Mouse (Mus musculus): ENCODE data around the gene Tmem177. TPM values are rescaled to one million over a fixed set of nuclear protein-coding genes. Genes with fewer than 3 reads are reported as not detected.

Tmem177 gene
- total and polyA plus RNA-seq, 3 experiments, result 1.4 to 15.7 (median 12.5) TPM

DNA sequence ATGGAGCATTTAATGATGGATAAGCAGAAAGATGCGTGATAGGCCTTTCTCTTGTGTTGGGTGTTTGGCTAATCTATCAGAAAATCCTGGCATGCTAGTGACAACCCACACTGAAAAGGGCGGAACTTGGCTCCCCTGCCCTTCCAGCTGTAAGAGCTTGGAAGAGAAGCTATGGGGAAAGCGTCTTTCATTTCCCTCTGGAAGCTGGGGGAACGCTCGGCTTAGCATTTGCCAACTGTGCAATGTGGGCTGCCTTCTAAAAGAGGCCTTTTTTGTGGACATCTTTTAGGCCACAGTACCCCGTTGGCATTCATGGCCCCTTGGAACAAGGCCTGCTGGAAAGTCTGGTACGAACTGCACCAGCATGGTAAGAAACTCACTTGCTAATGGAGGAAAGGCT, 34.1 kb downstream of the Tmem177 start:
- no peak for TF ChIP-seq GATA1 (IDR thresholded peaks at IDR 0.05; ENCODE audit: borderline replicate concordance, low read length)
- no peak for TF ChIP-seq POLR2AphosphoS5 (IDR thresholded peaks at IDR 0.05; ENCODE audit: insufficient replicate concordance, low read depth, low read length)
- no peak for TF ChIP-seq GATA2 (IDR thresholded peaks at IDR 0.05; ENCODE audit: borderline replicate concordance, low read depth, low read length)
- no peak for TF ChIP-seq CTCF (IDR thresholded peaks at IDR 0.05; ENCODE audit: low read depth, low read length)
- TF ChIP-seq TAL1 (conservative IDR thresholded peaks at IDR 0.05; ENCODE audit: low read depth, low read length), result no peak
- H3K9me3 ChIP-seq (replicated peaks), result no peaks in the 10 kb centered on the region
- peaks cover 3% of the 10 kb centered on the region for H3K27me3 ChIP-seq (ENCODE audit: insufficient read depth, low read length)
- no peak for DNase-seq (ENCODE audit: low spot score)
- H3K4me1 ChIP-seq (ENCODE audit: insufficient read depth, low read depth, low read length), result no peaks in the 10 kb centered on the region; the same call in 1 of the 2 replicates
- H3K36me3 ChIP-seq (replicated peaks), result no peaks in the 10 kb centered on the region
- no peak overlapping the region for H3K4me3 ChIP-seq (ENCODE audit: low read depth, low read length)
- ATAC-seq (ENCODE audit: extremely low read depth, insufficient number of reproducible peaks, low FRiP score, poor library complexity, severe bottlenecking), result no peak

DNA sequence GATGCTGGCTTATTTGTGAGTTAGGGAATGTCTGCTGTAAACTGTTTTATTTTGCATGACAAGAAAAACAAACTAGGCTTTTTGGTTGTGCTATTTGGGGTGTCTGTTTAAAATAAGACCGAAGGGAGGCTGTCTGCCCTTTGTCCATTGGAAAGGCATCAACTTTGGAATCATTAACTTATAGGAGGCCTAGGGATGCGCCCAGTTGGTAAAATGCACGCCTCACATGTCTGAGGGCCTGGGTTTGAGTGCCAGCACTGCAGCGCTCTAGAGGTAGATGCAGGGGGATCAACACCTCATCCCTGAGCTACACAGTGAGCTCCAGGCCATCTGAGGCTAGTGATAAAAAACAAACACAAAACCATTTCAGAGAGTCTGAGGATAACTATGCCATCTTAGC, 35.5 kb downstream of the Tmem177 start:
- Histone ChIP-seq H3K36me3 (replicated peaks) (no peaks in the 10 kb centered on the region), H3K4me1 (ENCODE audit: insufficient read depth, low read depth, low read length) (no peaks in the 10 kb centered on the region; the same call in 1 of the 2 replicates), H3K27me3 (ENCODE audit: insufficient read depth, low read length) (peaks cover 3% of the 10 kb centered on the region), H3K4me3 (ENCODE audit: low read depth, low read length) (no peak overlapping the region), H3K9me3 (replicated peaks) (no peaks in the 10 kb centered on the region)
- no peak for DNase-seq (ENCODE audit: low spot score)
- TF ChIP-seq TAL1 (conservative IDR thresholded peaks at IDR 0.05; ENCODE audit: low read depth, low read length), result no peak
- TF ChIP-seq POLR2AphosphoS5 (IDR thresholded peaks at IDR 0.05; ENCODE audit: insufficient replicate concordance, low read depth, low read length), result no peak
- TF ChIP-seq GATA2 (IDR thresholded peaks at IDR 0.05; ENCODE audit: borderline replicate concordance, low read depth, low read length), result no peak
- TF ChIP-seq CTCF (IDR thresholded peaks at IDR 0.05; ENCODE audit: low read depth, low read length), result no peak
- no peak for TF ChIP-seq GATA1 (IDR thresholded peaks at IDR 0.05; ENCODE audit: borderline replicate concordance, low read length)
- ATAC-seq (ENCODE audit: extremely low read depth, insufficient number of reproducible peaks, low FRiP score, poor library complexity, severe bottlenecking), result no peak

DNA sequence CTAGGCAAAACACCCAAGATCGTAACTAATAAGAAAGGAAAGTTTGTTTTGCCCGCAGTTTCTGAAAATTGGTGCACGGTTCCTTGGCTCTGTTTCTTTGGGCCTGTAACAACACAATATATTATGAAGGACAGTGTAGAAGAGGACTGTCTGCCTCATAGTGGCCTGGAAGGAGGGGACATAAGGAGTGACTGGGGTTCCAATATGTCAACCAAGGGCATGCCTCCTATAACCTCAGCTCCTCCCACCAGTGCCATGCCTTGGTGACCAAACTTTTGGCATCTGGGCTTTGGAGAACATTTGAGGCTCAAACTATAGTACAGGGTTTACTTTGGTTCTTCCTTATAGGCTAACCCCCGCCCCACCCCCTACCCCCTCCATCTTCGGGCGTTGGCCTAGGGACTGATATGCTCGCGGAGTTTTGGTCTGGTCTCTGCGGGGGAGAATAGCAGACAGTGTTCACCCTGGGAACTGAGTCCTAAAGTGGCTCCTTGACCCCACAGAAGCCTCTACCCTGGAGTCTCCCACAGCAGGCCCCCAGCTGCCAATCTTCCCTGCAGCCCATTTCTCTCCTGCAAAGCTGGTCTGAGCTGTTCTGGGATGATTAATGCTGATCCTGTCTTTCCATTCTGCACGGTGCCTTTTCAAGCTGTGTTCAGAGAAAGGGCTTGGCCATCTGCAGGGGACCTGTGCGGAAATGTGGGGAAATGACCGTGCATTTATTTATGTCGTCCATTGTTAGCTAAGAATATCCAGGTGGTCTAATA, 44.4 kb downstream of the Tmem177 start:
- H3K36me3 ChIP-seq (replicated peaks), result no peaks in the 10 kb centered on the region
- H3K4me1 ChIP-seq (ENCODE audit: insufficient read depth, low read depth, low read length), result peaks cover 2% of the 10 kb centered on the region; the same call in 1 of the 2 replicates
- H3K27me3 ChIP-seq (ENCODE audit: insufficient read depth, low read length), result peaks cover 13% of the 10 kb centered on the region
- ATAC-seq (ENCODE audit: extremely low read depth, insufficient number of reproducible peaks, low FRiP score, poor library complexity, severe bottlenecking) (no peak), DNase-seq (ENCODE audit: low spot score) (no peak)
- no peaks in the 10 kb centered on the region for H3K9me3 ChIP-seq (replicated peaks)
- no peak overlapping the region for H3K4me3 ChIP-seq (ENCODE audit: low read depth, low read length)
- TF ChIP-seq TAL1 (conservative IDR thresholded peaks at IDR 0.05; ENCODE audit: low read depth, low read length), result no peak
- TF ChIP-seq CTCF (IDR thresholded peaks at IDR 0.05; ENCODE audit: low read depth, low read length), result no peak
- TF ChIP-seq POLR2AphosphoS5 (IDR thresholded peaks at IDR 0.05; ENCODE audit: insufficient replicate concordance, low read depth, low read length), result no peak

DNA sequence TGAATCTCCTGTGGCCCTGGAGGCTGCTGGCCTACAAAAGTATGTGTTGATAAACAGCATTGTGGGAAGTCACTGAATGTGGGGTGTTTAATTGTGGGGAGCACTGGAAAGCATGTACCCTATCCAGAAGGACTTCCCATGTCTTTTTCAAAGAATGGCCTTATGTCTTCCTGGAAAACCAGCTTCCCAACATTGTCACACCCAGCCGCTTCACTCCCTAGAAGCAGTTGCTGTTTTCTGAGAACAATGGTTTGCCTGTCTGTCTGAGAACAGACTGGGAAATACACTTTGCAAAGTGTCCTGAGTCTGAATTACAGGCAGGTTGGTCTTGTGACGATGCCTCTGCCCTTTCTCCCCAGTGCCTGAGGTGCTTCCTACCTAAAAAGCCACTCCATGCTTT, 45.7 kb downstream of the Tmem177 start:
- no peak for TF ChIP-seq GATA1 (IDR thresholded peaks at IDR 0.05; ENCODE audit: borderline replicate concordance, low read length)
- TF ChIP-seq CTCF (IDR thresholded peaks at IDR 0.05; ENCODE audit: low read depth, low read length), result no peak
- TF ChIP-seq GATA2 (IDR thresholded peaks at IDR 0.05; ENCODE audit: borderline replicate concordance, low read depth, low read length), result no peak
- no peak for TF ChIP-seq POLR2AphosphoS5 (IDR thresholded peaks at IDR 0.05; ENCODE audit: insufficient replicate concordance, low read depth, low read length)
- TF ChIP-seq TAL1 (conservative IDR thresholded peaks at IDR 0.05; ENCODE audit: low read depth, low read length), result no peak
- no peaks in the 10 kb centered on the region for H3K9me3 ChIP-seq (replicated peaks)
- peaks cover 2% of the 10 kb centered on the region; the same call in 1 of the 2 replicates for H3K4me1 ChIP-seq (ENCODE audit: insufficient read depth, low read depth, low read length)
- H3K27me3 ChIP-seq (ENCODE audit: insufficient read depth, low read length), result peaks cover 16% of the 10 kb centered on the region
- DNase-seq (ENCODE audit: low spot score) (no peak), ATAC-seq (ENCODE audit: extremely low read depth, insufficient number of reproducible peaks, low FRiP score, poor library complexity, severe bottlenecking) (no peak)
- H3K36me3 ChIP-seq (replicated peaks), result no peaks in the 10 kb centered on the region
- no peak overlapping the region for H3K4me3 ChIP-seq (ENCODE audit: low read depth, low read length)

DNA sequence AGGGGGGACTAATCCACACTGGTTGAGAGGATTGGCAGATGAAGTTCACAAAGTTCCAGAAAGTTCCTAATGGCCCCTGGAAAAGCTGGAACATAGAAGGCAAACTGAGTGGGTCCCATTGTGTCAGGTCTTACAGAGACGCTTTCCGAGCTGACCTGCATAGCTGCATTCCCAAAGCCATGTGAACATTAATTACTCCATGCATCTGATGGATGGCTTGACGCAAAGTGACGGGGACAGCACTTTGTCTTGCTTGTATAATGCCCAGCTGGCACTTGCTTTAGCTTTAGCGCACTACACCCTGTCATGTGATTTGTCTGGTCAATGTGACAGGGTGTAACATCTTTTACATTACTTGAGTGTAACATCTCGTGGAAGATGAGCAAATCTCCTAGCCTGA, 47.7 kb downstream of the Tmem177 start:
- Histone ChIP-seq H3K4me3 (ENCODE audit: low read depth, low read length) (no peak overlapping the region), H3K9me3 (replicated peaks) (no peaks in the 10 kb centered on the region), H3K27me3 (ENCODE audit: insufficient read depth, low read length) (peaks cover 31% of the 10 kb centered on the region), H3K4me1 (ENCODE audit: insufficient read depth, low read depth, low read length) (peaks cover 2% of the 10 kb centered on the region; the same call in 1 of the 2 replicates), H3K36me3 (replicated peaks) (no peaks in the 10 kb centered on the region)
- TF ChIP-seq GATA1 (IDR thresholded peaks at IDR 0.05; ENCODE audit: borderline replicate concordance, low read length) (no peak), GATA2 (IDR thresholded peaks at IDR 0.05; ENCODE audit: borderline replicate concordance, low read depth, low read length) (no peak), TAL1 (conservative IDR thresholded peaks at IDR 0.05; ENCODE audit: low read depth, low read length) (no peak), POLR2AphosphoS5 (IDR thresholded peaks at IDR 0.05; ENCODE audit: insufficient replicate concordance, low read depth, low read length) (no peak), CTCF (IDR thresholded peaks at IDR 0.05; ENCODE audit: low read depth, low read length) (no peak)
- DNase-seq (ENCODE audit: low spot score), result no peak
- no peak for ATAC-seq (ENCODE audit: extremely low read depth, insufficient number of reproducible peaks, low FRiP score, poor library complexity, severe bottlenecking)

DNA sequence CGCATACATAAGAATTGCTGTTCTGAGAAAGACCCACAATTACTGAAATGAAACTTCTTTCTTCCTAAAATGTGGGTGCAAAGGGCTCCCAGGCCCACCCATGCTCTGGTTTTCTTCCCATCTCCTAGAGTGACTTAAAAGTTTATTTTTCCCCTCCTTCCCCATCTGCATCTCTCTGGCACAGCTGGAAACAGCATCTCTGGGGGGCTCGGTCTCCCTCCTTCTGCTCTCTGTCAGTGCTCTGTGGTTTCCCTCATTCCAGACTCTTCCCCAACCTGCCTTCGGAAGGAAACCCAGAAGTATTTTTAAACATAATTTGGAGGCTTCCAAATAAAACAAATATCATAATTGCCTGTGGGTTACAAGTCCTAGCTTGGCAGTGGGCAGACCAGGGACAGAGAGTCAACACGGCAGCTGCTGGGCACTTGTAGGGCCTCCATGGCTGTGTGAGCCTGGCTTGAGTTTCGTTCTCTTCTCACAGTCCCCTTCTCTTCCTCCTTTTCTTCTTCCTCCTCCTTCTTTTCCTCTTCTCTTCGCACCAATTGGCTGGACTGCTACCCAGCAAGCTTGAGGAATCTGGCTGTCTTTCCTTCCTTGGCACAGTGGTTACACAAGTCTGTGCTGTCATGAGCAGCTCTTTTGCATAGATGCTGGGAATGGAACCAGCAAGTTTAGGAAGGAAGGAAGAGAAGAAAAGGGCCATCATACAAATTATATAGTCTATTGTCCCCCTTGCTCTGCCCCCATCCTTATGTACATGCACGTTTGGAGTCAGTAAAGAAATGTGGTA, 49.3 kb downstream of the Tmem177 start:
- no peak overlapping the region for H3K4me3 ChIP-seq (ENCODE audit: low read depth, low read length)
- H3K36me3 ChIP-seq (replicated peaks), result no peaks in the 10 kb centered on the region
- no peaks in the 10 kb centered on the region for H3K9me3 ChIP-seq (replicated peaks)
- TF ChIP-seq TAL1 (conservative IDR thresholded peaks at IDR 0.05; ENCODE audit: low read depth, low read length) (no peak), GATA2 (IDR thresholded peaks at IDR 0.05; ENCODE audit: borderline replicate concordance, low read depth, low read length) (no peak), POLR2AphosphoS5 (IDR thresholded peaks at IDR 0.05; ENCODE audit: insufficient replicate concordance, low read depth, low read length) (no peak), GATA1 (IDR thresholded peaks at IDR 0.05; ENCODE audit: borderline replicate concordance, low read length) (no peak), CTCF (IDR thresholded peaks at IDR 0.05; ENCODE audit: low read depth, low read length) (no peak)
- peaks cover 30% of the 10 kb centered on the region for H3K27me3 ChIP-seq (ENCODE audit: insufficient read depth, low read length)
- DNase-seq (ENCODE audit: low spot score) (no peak), ATAC-seq (ENCODE audit: extremely low read depth, insufficient number of reproducible peaks, low FRiP score, poor library complexity, severe bottlenecking) (no peak)
- peaks cover under 1% of the 10 kb centered on the region; the same call in 1 of the 2 replicates for H3K4me1 ChIP-seq (ENCODE audit: insufficient read depth, low read depth, low read length)

All from G1E (cell line).